Mouse (Mus musculus): ENCODE measurements around the gene Rybp. TPM values are rescaled to one million over a fixed set of nuclear protein-coding genes. Genes with fewer than 3 reads are reported as not detected.

Gene Rybp
- polyA plus RNA-seq, 1 experiment from 2014 or later, result 21.3 TPM

GRCm38 (mm10) chr6:100202091-100202490 is 85.2 kb downstream of the Rybp start:
- Histone ChIP-seq H3K36me3 (no peaks in the 10 kb centered on the region), H3K4me1 (peaks cover 32% of the 10 kb centered on the region), H3K9me3 (no peaks in the 10 kb centered on the region), H3K4me3 (no peak overlapping the region), H3K4me2 (no peak overlapping the region), H3K9ac (no peak overlapping the region), H3K27ac (peak overlapping the region; percentile 59), H3K27me3 (peaks cover 8% of the 10 kb centered on the region; the same call in 1 of the 2 replicates)
- WGBS, result 25% methylated on average over 1 of the region's 1 CpGs
- no peak for ATAC-seq (ENCODE audit: insufficient number of reproducible peaks, low FRiP score, low TSS enrichment, low read depth)

- WGBS, result 54% methylated on average over 5 of the region's 5 CpGs
- H3K27ac ChIP-seq, result peak overlapping the region; percentile 38
- H3K4me3 ChIP-seq, result no peak overlapping the region
- ATAC-seq (ENCODE audit: insufficient number of reproducible peaks, low FRiP score, low TSS enrichment, low read depth), result no peak; the same call in 1 of the 2 replicates
- peaks cover 6% of the 10 kb centered on the region; the same call in 1 of the 2 replicates for H3K27me3 ChIP-seq
- H3K4me1 ChIP-seq, result peaks cover 65% of the 10 kb centered on the region
- H3K4me2 ChIP-seq, result no peak overlapping the region
- no peak overlapping the region for H3K9ac ChIP-seq
- no peaks in the 10 kb centered on the region for H3K9me3 ChIP-seq
- no peaks in the 10 kb centered on the region for H3K36me3 ChIP-seq
These were observed 90.2 kb downstream of the Rybp start for GRCm38 (mm10) chr6:100197102-100197501.

GRCm38 (mm10) chr6:100195870-100196409 is 91.3 kb downstream of the Rybp start:
- peak overlapping the region; percentile 71 for H3K27ac ChIP-seq
- peaks cover 6% of the 10 kb centered on the region; the same call in 1 of the 2 replicates for H3K27me3 ChIP-seq

GRCm38 (mm10) chr6:100195091-100195490 is 92.2 kb downstream of the Rybp start:
- Histone ChIP-seq H3K36me3 (no peaks in the 10 kb centered on the region), H3K27me3 (peaks cover 3% of the 10 kb centered on the region; the same call in 1 of the 2 replicates), H3K27ac (peak overlapping the region; percentile 71), H3K4me1 (peaks cover 61% of the 10 kb centered on the region), H3K9me3 (no peaks in the 10 kb centered on the region), H3K4me2 (no peak overlapping the region), H3K9ac (no peak overlapping the region), H3K4me3 (no peak overlapping the region)
- WGBS, result 53% methylated on average over 5 of the region's 5 CpGs
- ATAC-seq (ENCODE audit: insufficient number of reproducible peaks, low FRiP score, low TSS enrichment, low read depth), result no peak

More at GRCm38 (mm10) chr6:100195870-100196409, 91.3 kb downstream of the Rybp start:
- 17% methylated on average over 7 of the region's 7 CpGs for WGBS
- peak overlapping the region; percentile 0; the same call in 1 of the 2 replicates for H3K4me2 ChIP-seq
- H3K36me3 ChIP-seq, result no peaks in the 10 kb centered on the region
- H3K4me3 ChIP-seq, result no peak overlapping the region
- H3K9ac ChIP-seq, result no peak overlapping the region
- ATAC-seq (ENCODE audit: insufficient number of reproducible peaks, low FRiP score, low TSS enrichment, low read depth), result peak; percentile 50
- peaks cover 61% of the 10 kb centered on the region for H3K4me1 ChIP-seq
- no peaks in the 10 kb centered on the region for H3K9me3 ChIP-seq

GRCm38 (mm10) chr6:100193760-100194159 is 93.5 kb downstream of the Rybp start:
- peak overlapping the region; percentile 9; the same call in 1 of the 2 replicates for H3K27ac ChIP-seq
- H3K4me2 ChIP-seq, result no peak overlapping the region
- H3K4me3 ChIP-seq, result no peak overlapping the region
- ATAC-seq (ENCODE audit: insufficient number of reproducible peaks, low FRiP score, low TSS enrichment, low read depth), result no peak
- H3K9ac ChIP-seq, result no peak overlapping the region
- WGBS, result 31% methylated on average over 7 of the region's 7 CpGs
- no peaks in the 10 kb centered on the region for H3K36me3 ChIP-seq
- H3K9me3 ChIP-seq, result no peaks in the 10 kb centered on the region
- H3K4me1 ChIP-seq, result peaks cover 61% of the 10 kb centered on the region
- H3K27me3 ChIP-seq, result no peaks in the 10 kb centered on the region; the same call in 1 of the 2 replicates

- H3K4me3 ChIP-seq, result no peak overlapping the region
- WGBS, result 20% methylated on average over 4 of the region's 4 CpGs
- no peaks in the 10 kb centered on the region for H3K9me3 ChIP-seq
- H3K4me2 ChIP-seq, result no peak overlapping the region
- peaks cover 63% of the 10 kb centered on the region for H3K4me1 ChIP-seq
- H3K27me3 ChIP-seq, result peaks cover 3% of the 10 kb centered on the region; the same call in 1 of the 2 replicates
- peak overlapping the region; percentile 78 for H3K27ac ChIP-seq
- no peaks in the 10 kb centered on the region for H3K36me3 ChIP-seq
- ATAC-seq (ENCODE audit: insufficient number of reproducible peaks, low FRiP score, low TSS enrichment, low read depth), result peak; percentile 48; the same call in 1 of the 2 replicates
- no peak overlapping the region for H3K9ac ChIP-seq
These were observed 94.5 kb downstream of the Rybp start for GRCm38 (mm10) chr6:100192691-100193229.

GRCm38 (mm10) chr6:100190803-100191559 is 96.3 kb downstream of the Rybp start:
- no peaks in the 10 kb centered on the region for H3K36me3 ChIP-seq
- no peak overlapping the region for H3K27ac ChIP-seq
- WGBS, result 86% methylated on average over 15 of the region's 15 CpGs
- H3K27me3 ChIP-seq, result peaks cover 7% of the 10 kb centered on the region; the same call in 1 of the 2 replicates
- no peak overlapping the region for H3K4me2 ChIP-seq
- H3K9me3 ChIP-seq, result no peaks in the 10 kb centered on the region
- H3K4me3 ChIP-seq, result no peak overlapping the region
- ATAC-seq (ENCODE audit: insufficient number of reproducible peaks, low FRiP score, low TSS enrichment, low read depth), result no peak
- no peak overlapping the region for H3K9ac ChIP-seq
- H3K4me1 ChIP-seq, result peaks cover 46% of the 10 kb centered on the region

GRCm38 (mm10) chr6:100190310-100190709 is 97.0 kb downstream of the Rybp start:
- Histone ChIP-seq H3K4me2 (no peak overlapping the region), H3K27ac (no peak overlapping the region), H3K36me3 (no peaks in the 10 kb centered on the region), H3K9ac (no peak overlapping the region), H3K27me3 (peaks cover 7% of the 10 kb centered on the region; the same call in 1 of the 2 replicates), H3K4me1 (peaks cover 42% of the 10 kb centered on the region), H3K9me3 (no peaks in the 10 kb centered on the region), H3K4me3 (no peak overlapping the region)
- WGBS, result 77% methylated on average over 10 of the region's 10 CpGs
- no peak for ATAC-seq (ENCODE audit: insufficient number of reproducible peaks, low FRiP score, low TSS enrichment, low read depth)

- no peak overlapping the region for H3K4me3 ChIP-seq
- no peak overlapping the region for H3K9ac ChIP-seq
- no peak overlapping the region for H3K27ac ChIP-seq
- H3K4me2 ChIP-seq, result no peak overlapping the region
- peaks cover 30% of the 10 kb centered on the region for H3K4me1 ChIP-seq
- no peaks in the 10 kb centered on the region for H3K9me3 ChIP-seq
- peaks cover 7% of the 10 kb centered on the region; the same call in 1 of the 2 replicates for H3K27me3 ChIP-seq
- H3K36me3 ChIP-seq, result no peaks in the 10 kb centered on the region
- ATAC-seq (ENCODE audit: insufficient number of reproducible peaks, low FRiP score, low TSS enrichment, low read depth), result no peak
- WGBS, result 52% methylated on average over 7 of the region's 7 CpGs
These were observed 98.2 kb downstream of the Rybp start for GRCm38 (mm10) chr6:100188883-100189743.

GRCm38 (mm10) chr6:100187821-100188220 is 99.5 kb downstream of the Rybp start:
- Histone ChIP-seq H3K9me3 (no peaks in the 10 kb centered on the region), H3K27ac (no peak overlapping the region), H3K36me3 (no peaks in the 10 kb centered on the region), H3K9ac (no peak overlapping the region), H3K4me3 (no peak overlapping the region), H3K4me2 (no peak overlapping the region), H3K4me1 (peaks cover 20% of the 10 kb centered on the region), H3K27me3 (peaks cover 7% of the 10 kb centered on the region; the same call in 1 of the 2 replicates)
- no peak for ATAC-seq (ENCODE audit: insufficient number of reproducible peaks, low FRiP score, low TSS enrichment, low read depth)
- WGBS, result 42% methylated on average over 6 of the region's 6 CpGs

- Histone ChIP-seq H3K36me3 (no peaks in the 10 kb centered on the region), H3K27me3 (peaks cover 10% of the 10 kb centered on the region; the same call in 1 of the 2 replicates)
- WGBS, result 61% methylated on average over 11 of the region's 11 CpGs
These were observed 100.5 kb downstream of the Rybp start for GRCm38 (mm10) chr6:100186789-100187188.

More at GRCm38 (mm10) chr6:100186789-100187188, 100.5 kb downstream of the Rybp start:
- Histone ChIP-seq H3K27ac (no peak overlapping the region), H3K4me1 (peaks cover 13% of the 10 kb centered on the region), H3K4me3 (no peak overlapping the region), H3K9ac (no peak overlapping the region), H3K4me2 (no peak overlapping the region), H3K9me3 (no peaks in the 10 kb centered on the region)
- no peak for ATAC-seq (ENCODE audit: insufficient number of reproducible peaks, low FRiP score, low TSS enrichment, low read depth)
